Mouse (Mus musculus) spleen, postnatal 14 days (tissue): ENCODE results near the gene Sptlc2.
A peak's percentile ranks its signal among the peaks of the same experiment; 100 is the strongest.
"Not testable (repeated sequence)": the region's sequence is repeated elsewhere in the genome, so short reads cannot be mapped to it uniquely, and the experiment has no call there.

Experiments used
- DNase-seq, 2 experiments: peaks; one replicate each; pipeline ENCODE4 v3.0.0; 2021 to 2022; ENCODE audit warnings: low spot score in 2 of 2

The Sptlc2 gene

GRCm38 (mm10) chr12:87279350-87279749 lies 108.8 kb downstream of the Sptlc2 start:
- no peak for DNase-seq

GRCm38 (mm10) chr12:87278118-87278730 lies 109.9 kb downstream of the Sptlc2 start:
- no peak for DNase-seq

- DNase-seq, result not testable (repeated sequence)
Observed at GRCm38 (mm10) chr12:87277251-87277650, 110.9 kb downstream of the Sptlc2 start.

GRCm38 (mm10) chr12:87274853-87275831 lies 113.0 kb downstream of the Sptlc2 start:
- no peak for DNase-seq

GRCm38 (mm10) chr12:87267682-87268081 lies 120.5 kb downstream of the Sptlc2 start:
- peak in 1 of 2 experiments; percentile 14 for DNase-seq

- no peak for DNase-seq
Observed at GRCm38 (mm10) chr12:87266827-87267603, 121.1 kb downstream of the Sptlc2 start.

- peak; percentile 63 to 72 for DNase-seq
Observed at GRCm38 (mm10) chr12:87266108-87266826, 121.9 kb downstream of the Sptlc2 start, which contains the start of the genes Vipas39 and Ahsa1. Vipas39 (minus strand) TSS chr12:87266256. Ahsa1 (plus strand) TSS chr12:87266479.

- no peak for DNase-seq
Observed at GRCm38 (mm10) chr12:87265444-87265843, 122.7 kb downstream of the Sptlc2 start.

- DNase-seq, result no peak
Observed at GRCm38 (mm10) chr12:87260562-87260961, 127.6 kb downstream of the Sptlc2 start.

GRCm38 (mm10) chr12:87256629-87257028 lies 131.5 kb downstream of the Sptlc2 start:
- DNase-seq, result no peak
